Mouse (Mus musculus): ENCODE data around the gene Cpne5.

DNA sequence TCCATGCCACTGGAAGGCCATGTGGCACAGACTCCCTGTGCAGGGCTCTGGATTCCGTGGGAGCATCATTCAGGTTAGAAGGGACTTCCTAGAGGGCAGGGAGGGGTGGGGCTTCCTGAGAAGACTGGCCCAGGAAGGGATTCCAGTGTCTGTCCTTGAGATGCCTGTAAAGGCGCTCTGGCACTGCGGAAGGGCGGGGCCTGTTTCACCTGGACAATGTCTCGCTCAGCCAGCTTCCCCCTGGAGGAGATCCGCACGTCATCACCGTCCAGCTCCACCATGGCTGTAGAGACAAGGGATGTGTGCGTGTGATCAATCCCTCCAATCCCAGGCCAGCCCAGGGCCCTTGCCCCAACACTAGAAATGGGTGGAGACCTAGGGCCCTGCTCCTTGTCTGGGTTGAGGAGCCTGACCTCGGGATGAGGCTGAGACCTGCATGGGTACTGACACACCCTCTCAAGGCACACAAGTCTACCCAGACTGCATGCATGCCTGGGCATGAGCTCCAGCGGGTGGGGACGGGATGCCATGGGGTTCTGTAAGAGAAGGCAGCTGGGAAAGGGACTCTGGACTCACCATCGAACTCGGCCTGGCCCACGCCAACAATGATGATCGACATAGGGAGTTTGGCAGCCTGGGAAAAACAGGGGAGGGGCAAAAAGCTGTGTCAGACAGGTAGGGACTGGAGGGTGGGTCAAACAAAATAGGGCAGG is 78.1 kb downstream of the Cpne5 start:
- TF ChIP-seq CTCF (IDR thresholded peaks at IDR 0.05 in 2 of 3, conservative IDR thresholded peaks at IDR 0.05 in 1 of 3; ENCODE audit: control insufficient read depth in 1 of 3, insufficient read depth in 1 of 3, low read depth in 2 of 3, low read length in 3 of 3, poor library complexity in 1 of 3, severe bottlenecking in 1 of 3) (no peak), POLR2AphosphoS2 (IDR thresholded peaks at IDR 0.05; ENCODE audit: low read length) (no peak), POLR2AphosphoS5 (IDR thresholded peaks at IDR 0.05; ENCODE audit: borderline replicate concordance, low read depth, low read length) (no peak), EP300 (IDR thresholded peaks at IDR 0.05; ENCODE audit: low read depth in 1 of 2, low read length in 2 of 2) (no peak), HCFC1 (IDR thresholded peaks at IDR 0.05; ENCODE audit: low read depth, low read length) (no peak), CHD1 (IDR thresholded peaks at IDR 0.05; ENCODE audit: low read depth, low read length) (no peak), USF1 (IDR thresholded peaks at IDR 0.05; ENCODE audit: low read depth, low read length) (no peak), ETS1 (IDR thresholded peaks at IDR 0.05; ENCODE audit: low read depth, low read length) (no peak), GATA1 (IDR thresholded peaks at IDR 0.05; ENCODE audit: low read depth, low read length) (no peak), ZKSCAN1 (IDR thresholded peaks at IDR 0.05; ENCODE audit: low read depth, low read length) (no peak)
